Mouse (Mus musculus): Measurements from ENCODE around the gene Vmn1r40. TPM values are rescaled to one million over a fixed set of nuclear protein-coding genes. Genes with fewer than 3 reads are reported as not detected.
A peak's percentile ranks its signal among the peaks of the same experiment; 100 is the strongest.

Gene Vmn1r40
- polyA plus RNA-seq (2012; ENCODE audit: insufficient read depth, insufficient read length, low replicate concordance, missing spikeins) = not detected in 2 replicates

GRCm38 (mm10) chr6:89707240-89707639 is at the start of gene Vmn1r40:
Gene Vmn1r40 (plus strand): TSS chr6:89707540.
- no peak within 1 kb of the TSS for H3K4me3 ChIP-seq (ENCODE audit: insufficient read depth, low read depth, low read length)
- 80% methylated on average over 4 of the region's 4 CpGs for WGBS

DNA sequence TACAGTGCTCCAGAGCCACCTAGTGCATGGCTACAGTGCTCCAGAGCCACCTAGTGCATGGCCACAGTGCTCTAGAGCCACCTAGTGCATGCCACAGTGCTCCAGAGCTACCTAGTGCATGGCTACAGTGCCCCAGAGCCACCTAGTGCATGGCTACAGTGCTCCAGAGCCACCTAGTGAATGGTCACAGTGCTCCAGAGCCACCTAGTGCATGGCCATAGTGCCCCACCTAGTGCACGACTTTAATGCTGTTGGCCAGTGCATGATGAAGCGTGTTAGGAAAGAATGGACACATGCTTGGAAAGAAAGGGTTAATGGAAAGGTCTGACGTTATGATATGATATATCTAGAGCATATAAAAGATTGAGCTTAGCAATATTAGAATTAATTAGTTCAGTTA is 49.0 kb upstream of the Vmn1r40 start:
- Histone ChIP-seq H3K27ac (ENCODE audit: insufficient read depth, low read depth, low read length) (no peak overlapping the region), H3K4me1 (ENCODE audit: control insufficient read depth, insufficient read depth, low read length) (peaks cover 4% of the 10 kb centered on the region; the same call in 1 of the 2 replicates), H3K4me3 (ENCODE audit: insufficient read depth, low read depth, low read length) (no peak overlapping the region)
- TF ChIP-seq POLR2A (IDR thresholded peaks at IDR 0.05; ENCODE audit: insufficient read depth, low read depth, low read length) (no peak), CTCF (IDR thresholded peaks at IDR 0.05; ENCODE audit: insufficient read depth, low read depth, low read length) (no peak)
- 86% methylated on average over 3 of the region's 3 CpGs for WGBS

More at GRCm38 (mm10) chr6:89707240-89707639, at the start of gene Vmn1r40:
- H3K27ac ChIP-seq (ENCODE audit: insufficient read depth, low read depth, low read length) = no peak within 1 kb of the TSS
- H3K4me1 ChIP-seq (ENCODE audit: control insufficient read depth, insufficient read depth, low read length) = no peaks in the 10 kb centered on the region
- TF ChIP-seq CTCF (IDR thresholded peaks at IDR 0.05; ENCODE audit: insufficient read depth, low read depth, low read length) (no peak), POLR2A (IDR thresholded peaks at IDR 0.05; ENCODE audit: insufficient read depth, low read depth, low read length) (no peak)

- no peak overlapping the region for H3K27ac ChIP-seq (ENCODE audit: insufficient read depth, low read depth, low read length)
- TF ChIP-seq CTCF (IDR thresholded peaks at IDR 0.05; ENCODE audit: insufficient read depth, low read depth, low read length) (no peak), POLR2A (IDR thresholded peaks at IDR 0.05; ENCODE audit: insufficient read depth, low read depth, low read length) (no peak)
- H3K4me1 ChIP-seq (ENCODE audit: control insufficient read depth, insufficient read depth, low read length) = peaks cover 4% of the 10 kb centered on the region; the same call in 1 of the 2 replicates
- H3K4me3 ChIP-seq (ENCODE audit: insufficient read depth, low read depth, low read length) = no peak overlapping the region
- WGBS = 79% methylated on average over 6 of the region's 6 CpGs
Observed at GRCm38 (mm10) chr6:89658931-89659330, 48.4 kb upstream of the Vmn1r40 start.

GRCm38 (mm10) chr6:89659692-89660423 is 47.5 kb upstream of the Vmn1r40 start:
- 31% methylated on average over 7 of the region's 7 CpGs for WGBS
- Histone ChIP-seq H3K4me3 (ENCODE audit: insufficient read depth, low read depth, low read length) (no peak overlapping the region), H3K4me1 (ENCODE audit: control insufficient read depth, insufficient read depth, low read length) (peaks cover 4% of the 10 kb centered on the region; the same call in 1 of the 2 replicates), H3K27ac (ENCODE audit: insufficient read depth, low read depth, low read length) (no peak overlapping the region)
- TF ChIP-seq CTCF (IDR thresholded peaks at IDR 0.05; ENCODE audit: insufficient read depth, low read depth, low read length) = peak; percentile 38; the same call in 1 of the 2 replicates
- no peak for TF ChIP-seq POLR2A (IDR thresholded peaks at IDR 0.05; ENCODE audit: insufficient read depth, low read depth, low read length)

- peaks cover 4% of the 10 kb centered on the region; the same call in 1 of the 2 replicates for H3K4me1 ChIP-seq (ENCODE audit: control insufficient read depth, insufficient read depth, low read length)
- TF ChIP-seq POLR2A (IDR thresholded peaks at IDR 0.05; ENCODE audit: insufficient read depth, low read depth, low read length) = no peak
- no peak for TF ChIP-seq CTCF (IDR thresholded peaks at IDR 0.05; ENCODE audit: insufficient read depth, low read depth, low read length)
- no peak overlapping the region for H3K27ac ChIP-seq (ENCODE audit: insufficient read depth, low read depth, low read length)
- H3K4me3 ChIP-seq (ENCODE audit: insufficient read depth, low read depth, low read length) = no peak overlapping the region
- 65% methylated on average over 1 of the region's 1 CpGs for WGBS
Observed at GRCm38 (mm10) chr6:89660490-89660889, 46.9 kb upstream of the Vmn1r40 start.

- Histone ChIP-seq H3K27ac (ENCODE audit: insufficient read depth, low read depth, low read length) (no peak overlapping the region), H3K4me1 (ENCODE audit: control insufficient read depth, insufficient read depth, low read length) (peaks cover 4% of the 10 kb centered on the region; the same call in 1 of the 2 replicates), H3K4me3 (ENCODE audit: insufficient read depth, low read depth, low read length) (no peak overlapping the region)
- 92% methylated on average over 3 of the region's 3 CpGs for WGBS
- TF ChIP-seq CTCF (IDR thresholded peaks at IDR 0.05; ENCODE audit: insufficient read depth, low read depth, low read length) (no peak), POLR2A (IDR thresholded peaks at IDR 0.05; ENCODE audit: insufficient read depth, low read depth, low read length) (no peak)
Observed at GRCm38 (mm10) chr6:89662521-89662920, 44.8 kb upstream of the Vmn1r40 start.

DNA sequence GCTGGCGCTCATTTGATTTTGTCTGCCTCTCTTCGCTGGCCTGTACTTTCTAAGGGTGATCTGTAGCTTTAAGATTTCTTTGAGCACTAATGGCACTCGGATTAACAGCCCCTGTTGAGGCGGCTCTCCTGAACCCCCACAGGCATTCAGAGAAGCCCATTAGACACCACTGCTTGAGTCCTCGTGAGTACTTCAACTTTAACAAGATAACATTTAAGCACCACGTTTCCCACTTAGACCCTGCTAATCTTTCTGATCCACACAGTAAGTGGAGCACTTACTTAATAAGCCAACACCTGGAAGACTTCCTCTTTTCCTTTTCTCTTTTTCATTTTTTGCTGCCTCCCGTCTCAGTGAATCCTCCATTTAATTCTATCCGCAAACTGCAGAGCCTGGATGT is 42.2 kb upstream of the Vmn1r40 start:
- 64% methylated on average over 8 of the region's 8 CpGs for WGBS

GRCm38 (mm10) chr6:89665667-89666066 is 41.7 kb upstream of the Vmn1r40 start:
- no peak overlapping the region for H3K4me3 ChIP-seq (ENCODE audit: insufficient read depth, low read depth, low read length)
- H3K4me1 ChIP-seq (ENCODE audit: control insufficient read depth, insufficient read depth, low read length) = no peaks in the 10 kb centered on the region
- 86% methylated on average over 7 of the region's 7 CpGs for WGBS
- TF ChIP-seq POLR2A (IDR thresholded peaks at IDR 0.05; ENCODE audit: insufficient read depth, low read depth, low read length) = no peak
- no peak for TF ChIP-seq CTCF (IDR thresholded peaks at IDR 0.05; ENCODE audit: insufficient read depth, low read depth, low read length)
- H3K27ac ChIP-seq (ENCODE audit: insufficient read depth, low read depth, low read length) = no peak overlapping the region

More for the DNA sequence above, 42.2 kb upstream of the Vmn1r40 start:
- TF ChIP-seq POLR2A (IDR thresholded peaks at IDR 0.05; ENCODE audit: insufficient read depth, low read depth, low read length) = no peak
- no peak for TF ChIP-seq CTCF (IDR thresholded peaks at IDR 0.05; ENCODE audit: insufficient read depth, low read depth, low read length)
- no peak overlapping the region for H3K27ac ChIP-seq (ENCODE audit: insufficient read depth, low read depth, low read length)
- H3K4me1 ChIP-seq (ENCODE audit: control insufficient read depth, insufficient read depth, low read length) = no peaks in the 10 kb centered on the region
- no peak overlapping the region for H3K4me3 ChIP-seq (ENCODE audit: insufficient read depth, low read depth, low read length)

- no peaks in the 10 kb centered on the region for H3K4me1 ChIP-seq (ENCODE audit: control insufficient read depth, insufficient read depth, low read length)
- 86% methylated on average over 3 of the region's 3 CpGs for WGBS
Observed at GRCm38 (mm10) chr6:89666976-89667375, 40.4 kb upstream of the Vmn1r40 start.

More at GRCm38 (mm10) chr6:89666976-89667375, 40.4 kb upstream of the Vmn1r40 start:
- H3K4me3 ChIP-seq (ENCODE audit: insufficient read depth, low read depth, low read length) = no peak overlapping the region
- no peak overlapping the region for H3K27ac ChIP-seq (ENCODE audit: insufficient read depth, low read depth, low read length)
- TF ChIP-seq CTCF (IDR thresholded peaks at IDR 0.05; ENCODE audit: insufficient read depth, low read depth, low read length) (no peak), POLR2A (IDR thresholded peaks at IDR 0.05; ENCODE audit: insufficient read depth, low read depth, low read length) (no peak)

Measured in olfactory bulb, adult 2 months (tissue).